Mouse (Mus musculus) stomach, postnatal 0 days (tissue): ENCODE results near the gene Vgf. TPM values are rescaled to one million over a fixed set of nuclear protein-coding genes. Genes with fewer than 3 reads are reported as not detected.
A peak's percentile ranks its signal among the peaks of the same experiment; 100 is the strongest.

Experiments
- ATAC-seq: fragments of 200-750 bp; cut with Nextera tagmentation; 2 replicates; pipeline ENCODE4 v1.8.0; 2017; ENCODE audit not compliant: low FRiP score, low TSS enrichment
- DNase-seq: peaks from one replicate; pipeline ENCODE4 v3.0.0-alpha.2; 2016; ENCODE audit warnings: low spot score
- H3K27ac ChIP-seq: fragments of 300-500 bp; sonication (generic); replicated peaks from 2 replicates; pipeline ENCODE4 v1.5.1; 2014; ENCODE audit warnings: mild to moderate bottlenecking, control low read depth
- H3K27me3 ChIP-seq: fragments of 300-500 bp; sonication (generic); 2 replicates; pipeline ENCODE4 v1.6.1; 2014; ENCODE audit warnings: low read length; ENCODE audit not compliant: control insufficient read depth, insufficient read depth
- H3K36me3 ChIP-seq: fragments of 300-500 bp; sonication (generic); 2 replicates; pipeline ENCODE4 v1.6.1; 2014; ENCODE audit warnings: low read length, mixed read lengths; ENCODE audit not compliant: control insufficient read depth, insufficient read depth
- H3K4me1 ChIP-seq: fragments of 300-500 bp; sonication (generic); replicated peaks from 2 replicates; pipeline ENCODE4 v1.6.1; 2014; ENCODE audit warnings: antibody characterized with exemption; ENCODE audit not compliant: control insufficient read depth, insufficient read depth
- H3K4me2 ChIP-seq: fragments of 300-500 bp; sonication (generic); replicated peaks from 2 replicates; pipeline ENCODE4 v1.6.1; 2014; ENCODE audit warnings: low read depth, mild to moderate bottlenecking, control low read depth, moderate library complexity
- H3K4me3 ChIP-seq: fragments of 300-500 bp; sonication (generic); 2 replicates; pipeline ENCODE4 v1.5.1; 2014; ENCODE audit warnings: low read depth, low read length, control low read depth
- H3K9ac ChIP-seq: fragments of 300-500 bp; sonication (generic); 2 replicates; pipeline ENCODE4 v1.6.1; 2014; ENCODE audit warnings: mild to moderate bottlenecking, low read length, control low read depth, mixed read lengths
- H3K9me3 ChIP-seq: fragments of 300-500 bp; sonication (generic); 2 replicates; pipeline ENCODE4 v1.6.1; 2016; ENCODE audit warnings: low read length; ENCODE audit not compliant: control insufficient read depth
- CTCF ChIP-seq: IDR thresholded peaks from 2 replicates; pipeline ENCODE4 v1.5.1; 2016; ENCODE audit warnings: antibody characterized with exemption, low read depth, mild to moderate bottlenecking, moderate library complexity
- EP300 ChIP-seq: optimal IDR thresholded peaks from 2 replicates; pipeline ENCODE3; 2016; ENCODE audit warnings: antibody characterized with exemption
- WGBS: fragments of 180-500 bp; shearing (Covaris S2); extraction: QIAGEN DNeasy Blood & Tissue Kit; methylation state at CpG from one replicate; pipeline ENCODE4 v1.1.7; 2014; 5-methylcytosine and 5-hydroxymethylcytosine counted together
- microRNA counts: library from miRNA; unstranded; fragments of <30 nt; microRNA quantifications from one replicate; lab custom pipeline; 2015
- microRNA-seq: library from miRNA; unstranded; fragments of <30 nt; microRNA quantifications from one replicate; pipeline ENCODE4, GENCODE M21; 2016
- polyA plus RNA-seq: library from polyadenylated mRNA; unstranded; fragments of >200 nt; fragmentation: Nextera tagmentation; extraction: Ambion mirVana; gene quantifications from 2 replicates; pipeline ENCODE4 v1.2.1, GENCODE M21; 2015

The Vgf gene
- polyA plus RNA-seq, 1 experiment from 2014 or later = 1.8 TPM

DNA sequence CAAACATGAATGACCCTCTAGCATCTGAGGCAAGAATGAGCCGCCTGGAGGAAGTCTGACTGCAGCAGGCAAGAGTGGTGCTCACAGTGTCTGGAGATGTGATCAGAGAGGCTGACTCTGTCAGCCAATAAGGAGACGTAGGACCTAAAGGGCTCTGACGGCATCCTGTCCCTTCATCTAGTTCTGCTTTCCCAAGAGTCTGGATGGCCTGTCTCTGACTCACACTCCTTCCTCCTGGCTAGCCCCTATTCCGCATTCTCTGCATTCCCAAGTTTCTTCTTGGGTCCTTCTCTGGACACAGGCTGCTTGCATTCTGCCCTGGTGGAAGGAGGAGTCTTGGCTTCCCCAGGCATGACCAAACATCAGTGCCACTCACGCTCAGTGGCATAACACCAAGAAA is 53.7 kb downstream of the Vgf start:
- no peak overlapping the region for H3K4me2 ChIP-seq
- H3K9ac ChIP-seq = no peak overlapping the region
- no peaks in the 10 kb centered on the region; the same call in 1 of the 2 replicates for H3K4me1 ChIP-seq
- H3K36me3 ChIP-seq = no peaks in the 10 kb centered on the region
- H3K4me3 ChIP-seq = no peak overlapping the region
- H3K9me3 ChIP-seq = no peaks in the 10 kb centered on the region
- TF ChIP-seq CTCF (no peak), EP300 (no peak)
- DNase-seq = no peak
- 39% methylated on average over 5 of the region's 5 CpGs for WGBS
- no peaks in the 10 kb centered on the region for H3K27me3 ChIP-seq
- peak; percentile 39; the same call in 1 of the 2 replicates for ATAC-seq
- H3K27ac ChIP-seq = no peak overlapping the region

MicroRNA genes within 50 kb of the gene (microRNA counts, 519-probe panel; counts per million panel counts)
- not detected for microRNA mmu-miR-702 (lab: Ali Mortazavi, UCI)

Small RNA genes within 50 kb of the gene (microRNA-seq; reads per million reads assigned to microRNA genes)
- 12.5 reads per million, percentile 19 among the genes with 10 or more reads in this experiment for gene Mir702

Other genes with a start within 250 kb of the Vgf start
- gene Col26a1, start 143.2 kb upstream of the Vgf start, polyA plus RNA-seq = 2.9 and 3.5 TPM in 2 replicates
- 26.1 and 28.4 TPM in 2 replicates for gene Ift22, start 118.2 kb upstream of the Vgf start, polyA plus RNA-seq
- gene Fis1, start 73.1 kb upstream of the Vgf start, polyA plus RNA-seq = 255 and 270 TPM in 2 replicates
- 5.1 and 6.8 TPM in 2 replicates for gene Cldn15, start 59.8 kb upstream of the Vgf start, polyA plus RNA-seq
- gene Plod3, start 39.4 kb upstream of the Vgf start, polyA plus RNA-seq = 16.4 and 17.2 TPM in 2 replicates
- gene Znhit1, start 38.4 kb upstream of the Vgf start, polyA plus RNA-seq = 81.0 and 89.1 TPM in 2 replicates
- 140 and 146 TPM in 2 replicates for gene Ap1s1, start 19.7 kb downstream of the Vgf start, polyA plus RNA-seq
- 0.25 and 0.27 TPM in 2 replicates for gene Serpine1, start 45.9 kb downstream of the Vgf start, polyA plus RNA-seq
- gene Trim56, start 89.8 kb downstream of the Vgf start, polyA plus RNA-seq = 4.4 and 4.5 TPM in 2 replicates
- 0.68 and 0.75 TPM in 2 replicates for gene Muc3, start 122.9 kb downstream of the Vgf start, polyA plus RNA-seq
- 0.05 and 0.10 TPM in 2 replicates for gene Muc3a, start 186.0 kb downstream of the Vgf start, polyA plus RNA-seq